Mouse (Mus musculus) cerebral cortex, adult 2 months (tissue): ENCODE measurements around the gene Plxnc1.

ENCODE experiments used
- WGBS: fragments of 180-500 bp; shearing (Covaris S2); methylation state at CpG from one replicate; pipeline ENCODE4 v1.1.7; 2018; 5-methylcytosine and 5-hydroxymethylcytosine counted together

The Plxnc1 gene

GRCm38 (mm10) chr10:94944691-94945205 lies at the start of gene Plxnc1:
Gene Plxnc1 (minus strand): TSS chr10:94944835.
- WGBS, result under 1% methylated on average over 49 of the region's 57 CpGs

- 12% methylated on average over 9 of the region's 9 CpGs for whole genome bisulfite sequencing
Measured at GRCm38 (mm10) chr10:94992127-94992526, 47.5 kb upstream of the Plxnc1 start.

- 8% methylated on average over 17 of the region's 17 CpGs for WGBS
Measured at GRCm38 (mm10) chr10:94991564-94992097, 47.0 kb upstream of the Plxnc1 start.

GRCm38 (mm10) chr10:94990768-94991563 lies 46.3 kb upstream of the Plxnc1 start:
- WGBS, result 23% methylated on average over 17 of the region's 17 CpGs

GRCm38 (mm10) chr10:94989321-94989720 lies 44.7 kb upstream of the Plxnc1 start:
- WGBS, result 90% methylated on average over 5 of the region's 5 CpGs

GRCm38 (mm10) chr10:94985103-94985502 lies 40.5 kb upstream of the Plxnc1 start:
- WGBS, result 87% methylated on average over 1 of the region's 1 CpGs

GRCm38 (mm10) chr10:94982528-94982927 lies 37.9 kb upstream of the Plxnc1 start:
- 66% methylated on average over 8 of the region's 8 CpGs for WGBS

GRCm38 (mm10) chr10:94981466-94982138 lies 37.0 kb upstream of the Plxnc1 start:
- 30% methylated on average over 12 of the region's 12 CpGs for WGBS

- 53% methylated on average over 5 of the region's 5 CpGs for WGBS
Measured at GRCm38 (mm10) chr10:94978265-94978822, 33.7 kb upstream of the Plxnc1 start.

- WGBS, result 62% methylated on average over 5 of the region's 5 CpGs
Measured at GRCm38 (mm10) chr10:94976329-94976728, 31.7 kb upstream of the Plxnc1 start.

- WGBS, result 32% methylated on average over 4 of the region's 4 CpGs
Measured at GRCm38 (mm10) chr10:94975099-94975496, 30.5 kb upstream of the Plxnc1 start.

GRCm38 (mm10) chr10:94974345-94975098 lies 29.9 kb upstream of the Plxnc1 start:
- 51% methylated on average over 9 of the region's 9 CpGs for WGBS

- 81% methylated on average over 3 of the region's 3 CpGs for WGBS
Measured at GRCm38 (mm10) chr10:94971625-94972161, 27.1 kb upstream of the Plxnc1 start.

- WGBS, result 43% methylated on average over 6 of the region's 6 CpGs
Measured at GRCm38 (mm10) chr10:94970221-94970620, 25.6 kb upstream of the Plxnc1 start.

- WGBS, result 95% methylated on average over 7 of the region's 7 CpGs
Measured at GRCm38 (mm10) chr10:94967468-94967867, 22.8 kb upstream of the Plxnc1 start.

GRCm38 (mm10) chr10:94966789-94967188 lies 22.2 kb upstream of the Plxnc1 start:
- WGBS, result 92% methylated on average over 7 of the region's 7 CpGs

- 90% methylated on average over 3 of the region's 3 CpGs for WGBS
Measured at GRCm38 (mm10) chr10:94965093-94965492, 20.5 kb upstream of the Plxnc1 start.

- WGBS, result 86% methylated on average over 10 of the region's 10 CpGs
Measured at GRCm38 (mm10) chr10:94962005-94962404, 17.4 kb upstream of the Plxnc1 start.

GRCm38 (mm10) chr10:94961283-94961682 lies 16.6 kb upstream of the Plxnc1 start:
- 70% methylated on average over 11 of the region's 11 CpGs for WGBS

GRCm38 (mm10) chr10:94958311-94958710 lies 13.7 kb upstream of the Plxnc1 start:
- 10% methylated on average over 7 of the region's 7 CpGs for WGBS

GRCm38 (mm10) chr10:94957705-94958104 lies 13.1 kb upstream of the Plxnc1 start:
- 62% methylated on average over 7 of the region's 7 CpGs for WGBS
